Mouse (Mus musculus): ENCODE results near the gene Dmrta1. TPM values are rescaled to one million over a fixed set of nuclear protein-coding genes. Genes with fewer than 3 reads are reported as not detected.
"Not testable (repeated sequence)": the region's sequence is repeated elsewhere in the genome, so short reads cannot be mapped to it uniquely, and the experiment has no call there.

Dmrta1 gene
- polyA plus RNA-seq, 1 experiment, result 0.05 TPM

GRCm38 (mm10) chr4:89688804-89689497 lies 9.7 kb downstream of the Dmrta1 start:
- no peak overlapping the region for H3K27ac ChIP-seq (ENCODE audit: insufficient read depth, low read depth, low read length)
- H3K4me1 ChIP-seq (ENCODE audit: control insufficient read depth, insufficient read depth, low read length), result no peaks in the 10 kb centered on the region
- no peak for TF ChIP-seq CTCF (conservative IDR thresholded peaks at IDR 0.05; ENCODE audit: insufficient read depth, insufficient read length, low read depth, low read length)
- no peak for TF ChIP-seq POLR2A (IDR thresholded peaks at IDR 0.05; ENCODE audit: low read depth, low read length)
- H3K36me3 ChIP-seq (ENCODE audit: control insufficient read depth, insufficient read depth, low read length), result no peaks in the 10 kb centered on the region
- H3K4me3 ChIP-seq (ENCODE audit: insufficient read depth, low read depth, low read length), result no peak overlapping the region
- DNase-seq, result no peak
- 7% methylated on average over 16 of the region's 16 CpGs for WGBS
- H3K27me3 ChIP-seq (replicated peaks; ENCODE audit: control insufficient read depth, insufficient read depth, low read length), result peaks cover 2% of the 10 kb centered on the region; the same call in 1 of the 2 replicates

DNA sequence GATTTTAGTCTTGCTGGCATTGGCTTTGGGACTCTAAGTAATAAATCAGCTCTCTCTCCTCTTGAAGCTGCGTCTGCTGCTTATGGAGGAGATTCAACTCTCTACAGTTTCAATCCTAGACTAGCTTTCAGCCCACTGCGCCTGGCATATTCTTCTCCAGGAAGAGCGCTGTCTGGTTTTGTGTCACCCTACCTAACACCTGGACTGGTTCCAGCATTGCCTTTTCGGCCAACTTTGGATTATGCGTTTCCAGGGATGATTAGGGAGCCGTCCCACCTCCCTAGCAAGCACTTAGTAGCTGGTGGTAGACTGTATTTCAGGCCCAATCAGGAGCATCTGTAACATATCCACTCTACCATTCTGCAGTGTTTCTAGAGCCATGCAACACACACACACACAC lies 12.7 kb downstream of the Dmrta1 start:
- no peak for TF ChIP-seq CTCF (conservative IDR thresholded peaks at IDR 0.05; ENCODE audit: insufficient read depth, insufficient read length, low read depth, low read length)
- no peak for TF ChIP-seq POLR2A (IDR thresholded peaks at IDR 0.05; ENCODE audit: low read depth, low read length)
- DNase-seq, result no peak
- no peaks in the 10 kb centered on the region for H3K4me1 ChIP-seq (ENCODE audit: control insufficient read depth, insufficient read depth, low read length)
- H3K4me3 ChIP-seq (ENCODE audit: insufficient read depth, low read depth, low read length), result no peak overlapping the region
- H3K27me3 ChIP-seq (replicated peaks; ENCODE audit: control insufficient read depth, insufficient read depth, low read length), result peaks cover 2% of the 10 kb centered on the region; the same call in 1 of the 2 replicates
- H3K27ac ChIP-seq (ENCODE audit: insufficient read depth, low read depth, low read length), result no peak overlapping the region
- H3K36me3 ChIP-seq (ENCODE audit: control insufficient read depth, insufficient read depth, low read length), result no peaks in the 10 kb centered on the region
- WGBS, result 75% methylated on average over 6 of the region's 6 CpGs

- no peaks in the 10 kb centered on the region for H3K36me3 ChIP-seq (ENCODE audit: control insufficient read depth, insufficient read depth, low read length)
- no peak for DNase-seq
- 29% methylated on average over 1 of the region's 1 CpGs for WGBS
- TF ChIP-seq POLR2A (IDR thresholded peaks at IDR 0.05; ENCODE audit: low read depth, low read length), result no peak
- no peak for TF ChIP-seq CTCF (conservative IDR thresholded peaks at IDR 0.05; ENCODE audit: insufficient read depth, insufficient read length, low read depth, low read length)
- H3K4me1 ChIP-seq (ENCODE audit: control insufficient read depth, insufficient read depth, low read length), result no peaks in the 10 kb centered on the region
- peaks cover 2% of the 10 kb centered on the region; the same call in 1 of the 2 replicates for H3K27me3 ChIP-seq (replicated peaks; ENCODE audit: control insufficient read depth, insufficient read depth, low read length)
- no peak overlapping the region for H3K4me3 ChIP-seq (ENCODE audit: insufficient read depth, low read depth, low read length)
- no peak overlapping the region for H3K27ac ChIP-seq (ENCODE audit: insufficient read depth, low read depth, low read length)
These were observed 13.5 kb downstream of the Dmrta1 start for GRCm38 (mm10) chr4:89692780-89693179.

GRCm38 (mm10) chr4:89695589-89695988 lies 16.4 kb downstream of the Dmrta1 start:
- Histone ChIP-seq H3K27ac (ENCODE audit: insufficient read depth, low read depth, low read length) (no peak overlapping the region), H3K4me3 (ENCODE audit: insufficient read depth, low read depth, low read length) (no peak overlapping the region), H3K27me3 (replicated peaks; ENCODE audit: control insufficient read depth, insufficient read depth, low read length) (no peaks in the 10 kb centered on the region), H3K36me3 (ENCODE audit: control insufficient read depth, insufficient read depth, low read length) (no peaks in the 10 kb centered on the region), H3K4me1 (ENCODE audit: control insufficient read depth, insufficient read depth, low read length) (no peaks in the 10 kb centered on the region)
- no peak for DNase-seq
- WGBS, result 65% methylated on average over 5 of the region's 5 CpGs
- TF ChIP-seq CTCF (conservative IDR thresholded peaks at IDR 0.05; ENCODE audit: insufficient read depth, insufficient read length, low read depth, low read length), result no peak
- no peak for TF ChIP-seq POLR2A (IDR thresholded peaks at IDR 0.05; ENCODE audit: low read depth, low read length)

- Histone ChIP-seq H3K27ac (ENCODE audit: insufficient read depth, low read depth, low read length) (no peak overlapping the region), H3K4me1 (ENCODE audit: control insufficient read depth, insufficient read depth, low read length) (no peaks in the 10 kb centered on the region), H3K4me3 (ENCODE audit: insufficient read depth, low read depth, low read length) (no peak overlapping the region), H3K27me3 (replicated peaks; ENCODE audit: control insufficient read depth, insufficient read depth, low read length) (no peaks in the 10 kb centered on the region), H3K36me3 (ENCODE audit: control insufficient read depth, insufficient read depth, low read length) (no peaks in the 10 kb centered on the region)
- DNase-seq, result no peak
- TF ChIP-seq POLR2A (IDR thresholded peaks at IDR 0.05; ENCODE audit: low read depth, low read length) (no peak), CTCF (conservative IDR thresholded peaks at IDR 0.05; ENCODE audit: insufficient read depth, insufficient read length, low read depth, low read length) (no peak)
These were observed 18.7 kb downstream of the Dmrta1 start for GRCm38 (mm10) chr4:89697951-89698350.

GRCm38 (mm10) chr4:89723526-89724190 lies 44.4 kb downstream of the Dmrta1 start:
- 75% methylated on average over 1 of the region's 1 CpGs for WGBS
- H3K4me1 ChIP-seq (ENCODE audit: control insufficient read depth, insufficient read depth, low read length); DNase-seq; H3K27me3 ChIP-seq (replicated peaks; ENCODE audit: control insufficient read depth, insufficient read depth, low read length); H3K27ac ChIP-seq (ENCODE audit: insufficient read depth, low read depth, low read length); H3K36me3 ChIP-seq (ENCODE audit: control insufficient read depth, insufficient read depth, low read length); H3K4me3 ChIP-seq (ENCODE audit: insufficient read depth, low read depth, low read length): not testable (repeated sequence)

Data from kidney, adult 2 months (tissue).